Mouse (Mus musculus) CH12F3 (cell line): ENCODE measurements around the gene Scnm1.
"Not testable (repeated sequence)": the region's sequence is repeated elsewhere in the genome, so short reads cannot be mapped to it uniquely, and the experiment has no call there.

ENCODE experiments used
- in situ Hi-C: fragments of 300-500 bp; cut with MboI; formaldehyde crosslinking; loops from 2 replicates; pipeline ENCODE4 v1.14.3; 2020; ENCODE audit warnings: low sequenced_read_pairs

The Scnm1 gene

DNA sequence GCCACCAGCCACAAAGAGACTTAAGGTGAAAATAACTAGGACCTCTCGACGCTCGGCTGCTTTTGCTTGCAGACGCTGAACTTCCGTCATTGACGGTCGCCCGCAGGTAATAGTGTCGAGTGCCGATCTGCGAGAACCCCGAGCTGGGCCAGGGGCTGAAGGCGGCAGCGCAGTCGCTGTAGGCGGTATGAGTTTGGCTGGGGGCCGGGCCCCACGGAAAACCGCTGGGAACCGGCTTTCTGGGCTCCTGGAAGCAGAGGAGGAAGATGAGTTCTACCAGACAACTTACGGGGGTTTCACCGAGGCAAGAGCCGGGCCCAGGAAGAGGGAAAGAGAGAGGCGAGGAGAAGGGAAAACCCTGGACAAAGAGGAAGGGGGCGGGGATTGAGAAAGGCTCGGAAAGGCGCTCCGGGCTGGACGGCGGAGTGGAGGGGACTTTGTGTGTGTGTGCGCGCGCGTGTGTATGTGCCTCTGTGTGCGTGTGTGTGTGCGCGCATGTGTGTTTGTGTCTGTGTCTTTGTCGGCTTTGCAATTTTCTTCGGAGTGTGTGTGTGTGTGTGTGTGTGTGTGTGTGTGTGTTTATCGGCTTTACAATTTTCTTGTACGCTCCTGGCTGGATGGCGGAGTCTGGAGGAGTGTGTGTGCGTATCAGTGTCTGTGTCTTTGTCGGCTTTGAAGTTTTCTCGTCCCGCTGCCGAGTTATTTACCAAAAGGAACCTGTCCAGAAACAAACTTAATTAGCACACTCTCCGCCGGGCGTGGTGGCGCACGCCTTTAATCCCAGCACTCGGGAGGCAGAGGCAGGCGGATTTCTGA, 22.7 kb downstream of the Scnm1 start, which contains the start of gene Vps72:
Gene Vps72 (plus strand): TSS at position 112 of the 816 bp plus-strand sequence.
- in situ Hi-C loops = no loop called here

DNA sequence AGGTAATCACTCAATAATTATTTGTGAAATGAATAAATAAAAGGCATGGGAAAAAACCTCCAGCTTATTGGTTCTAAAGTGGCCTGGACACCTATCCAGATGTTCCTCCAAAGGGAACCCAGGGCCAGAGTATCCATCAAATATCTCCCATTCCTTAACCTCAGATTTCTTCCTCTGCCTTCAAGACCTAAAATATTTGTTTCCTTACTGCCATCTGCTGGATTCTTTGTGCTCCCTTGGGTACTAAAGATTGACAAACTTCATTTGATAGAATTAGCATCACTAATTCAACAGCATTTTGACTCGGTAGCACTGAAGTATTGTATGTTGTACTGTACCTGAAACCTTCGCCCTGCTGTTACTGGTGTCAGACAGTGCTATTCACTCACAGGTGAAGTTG, 25.9 kb downstream of the Scnm1 start:
- in situ Hi-C loops = no loop called here

DNA sequence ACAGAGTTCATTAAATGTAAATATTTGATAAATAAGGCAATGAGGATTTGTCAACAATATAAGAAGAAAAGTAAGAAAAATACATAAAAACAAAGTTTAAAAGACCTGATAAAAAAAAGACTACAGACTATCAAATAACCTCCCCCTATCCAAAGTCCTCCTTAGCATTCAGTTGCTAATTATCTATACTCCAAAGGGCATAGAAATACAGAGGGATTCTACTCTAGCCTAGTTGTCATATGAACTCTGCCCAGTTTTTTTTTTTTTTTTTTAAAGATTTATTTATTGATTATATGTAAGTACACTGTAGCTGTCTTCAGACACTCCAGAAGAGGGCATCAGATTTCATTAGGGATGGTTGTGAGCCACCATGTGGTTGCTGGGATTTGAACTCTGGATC, 26.5 kb downstream of the Scnm1 start:
- in situ Hi-C loops = not testable (repeated sequence)

DNA sequence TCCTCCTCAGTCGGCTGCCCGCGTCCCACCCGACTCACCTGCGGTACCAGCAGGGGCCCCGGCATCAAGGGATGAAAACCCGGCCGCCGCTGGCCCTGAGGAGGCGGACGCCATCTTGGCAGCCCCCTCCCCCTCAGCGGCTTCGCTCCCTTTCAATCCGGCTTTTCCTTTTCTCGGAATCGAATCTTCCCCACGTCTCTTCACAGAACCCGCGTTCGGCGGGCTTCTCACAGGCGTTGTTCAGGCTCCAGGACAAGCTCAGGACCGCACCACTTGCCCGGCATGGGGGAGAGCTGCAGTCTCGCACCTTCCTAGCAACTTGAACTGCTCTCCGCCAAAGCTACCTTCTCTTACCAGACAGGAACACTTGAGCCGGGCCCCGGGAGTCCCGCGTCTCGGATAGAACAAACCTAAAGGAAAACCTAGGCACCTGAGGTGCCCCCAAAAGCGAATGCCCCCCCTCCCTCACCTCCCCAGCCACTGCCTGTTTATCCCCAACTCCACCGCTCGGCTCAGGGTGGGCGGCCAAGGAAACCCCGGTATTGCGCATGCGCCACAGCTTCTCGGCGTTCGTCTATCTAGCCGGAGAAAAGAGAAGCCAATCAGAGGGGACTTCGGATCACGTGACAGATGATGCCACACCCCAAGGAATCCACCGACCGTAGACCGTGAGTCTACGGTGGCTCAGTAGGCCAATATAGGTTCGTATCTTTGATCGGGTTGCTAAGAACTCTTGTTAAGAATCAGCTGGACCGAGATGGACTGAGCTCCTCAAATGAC, 27.3 kb downstream of the Scnm1 start, which contains the start of gene Pip5k1a:
Gene Pip5k1a (minus strand): TSS at position 593 of the 780 bp plus-strand sequence.
- in situ Hi-C loops = no loop called here

DNA sequence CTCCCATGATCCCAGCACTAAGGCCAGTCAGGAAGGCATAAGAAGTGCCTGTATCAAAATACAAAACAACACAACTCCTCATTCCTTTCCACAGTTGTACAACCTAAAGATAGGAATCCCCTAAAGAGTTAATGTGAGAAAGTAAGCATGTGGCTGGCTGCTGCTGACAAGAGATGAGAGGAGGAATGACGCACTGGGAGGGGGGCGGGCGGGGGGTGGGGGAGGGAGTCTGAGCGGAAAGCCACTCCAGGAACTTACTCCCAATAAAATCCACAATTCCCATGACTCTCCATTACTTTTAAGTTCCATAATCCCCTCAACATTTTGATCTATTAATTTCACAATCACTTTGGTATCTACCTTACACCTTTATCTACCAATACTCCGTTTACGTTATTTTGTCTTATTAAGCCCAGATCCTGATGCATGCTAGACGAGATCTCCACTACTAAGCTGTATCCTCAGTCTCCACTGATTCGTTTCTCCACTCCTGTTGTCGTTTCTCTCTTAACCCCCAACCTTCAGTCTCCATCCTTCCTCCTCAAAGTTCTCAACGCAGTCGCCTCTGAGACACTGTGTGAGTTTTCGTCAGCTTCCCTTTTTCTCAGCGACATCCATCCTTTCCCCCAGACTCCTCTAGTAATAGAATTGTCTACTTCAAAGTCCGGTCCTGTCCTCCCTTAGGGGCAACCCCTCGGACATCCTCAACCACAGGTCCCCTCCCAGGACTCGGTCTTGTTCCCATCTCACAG, 28.0 kb downstream of the Scnm1 start:
- in situ Hi-C loops = no loop called here

DNA sequence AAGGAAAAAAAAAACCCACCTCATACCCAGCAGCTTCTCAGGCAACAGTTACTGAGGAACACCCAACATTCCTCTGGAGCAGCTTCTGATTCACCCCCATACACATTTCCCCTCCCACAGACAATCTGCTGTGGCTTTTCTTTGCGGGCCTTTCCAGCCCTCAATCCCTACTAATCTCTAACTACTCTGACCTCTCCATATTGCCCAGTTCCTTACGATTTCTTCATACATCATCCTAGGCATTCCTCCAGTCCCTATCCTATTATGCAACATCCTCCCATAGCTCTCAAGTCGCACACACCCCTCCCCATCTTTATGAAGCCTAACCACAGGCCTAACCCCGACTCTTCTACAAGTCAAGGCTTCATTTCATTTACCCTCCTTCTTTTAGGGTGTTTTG, 28.7 kb downstream of the Scnm1 start:
- in situ Hi-C loops = no loop called here

DNA sequence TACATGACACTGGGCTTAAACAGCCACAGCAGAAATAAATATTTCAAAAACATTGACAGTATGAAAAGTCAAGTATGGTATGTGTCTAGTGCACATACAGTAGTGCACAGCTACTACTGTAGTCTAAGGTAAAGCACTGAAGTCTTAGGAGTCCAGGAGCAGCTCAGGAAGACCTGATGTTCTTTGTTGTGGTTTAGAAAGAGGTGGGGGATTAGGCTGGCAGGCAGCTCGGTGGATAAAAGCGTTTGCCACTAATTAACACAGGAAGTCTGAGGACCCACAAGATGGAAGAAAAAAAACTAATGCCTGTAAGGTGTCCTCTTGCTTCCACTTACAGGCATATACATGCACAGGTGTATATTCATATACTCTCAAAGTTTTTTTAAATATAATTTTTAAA, 33.0 kb downstream of the Scnm1 start:
- in situ Hi-C loops = no loop called here

DNA sequence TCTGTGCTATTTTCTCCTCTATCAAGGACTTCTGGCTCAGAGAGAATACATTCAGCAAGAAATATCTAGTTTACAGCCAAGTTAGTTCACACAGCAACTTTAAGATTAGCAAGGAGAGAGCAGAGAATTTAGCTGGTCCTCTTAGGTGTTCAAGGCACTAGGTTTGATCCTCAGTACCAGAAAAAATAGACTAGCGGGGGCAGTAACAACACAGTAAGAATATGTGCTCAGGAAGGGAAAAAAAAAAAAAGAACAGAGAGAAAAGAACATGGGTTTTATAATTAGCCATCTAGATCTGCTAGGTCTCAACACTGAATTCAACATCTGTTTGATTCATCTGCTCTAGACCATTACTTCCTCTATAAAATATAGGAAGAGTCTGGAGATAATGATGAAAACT, 45.7 kb downstream of the Scnm1 start:
- in situ Hi-C loops = no loop called here
